Mouse (Mus musculus): Measurements from ENCODE around the gene Erp27. TPM values are rescaled to one million over a fixed set of nuclear protein-coding genes. Genes with fewer than 3 reads are reported as not detected.

The Erp27 gene
- polyA plus RNA-seq, 1 experiment from 2014 or later = not detected

GRCm38 (mm10) chr6:136915721-136916395 is 6.1 kb downstream of the Erp27 start:
- Histone ChIP-seq H3K4me1 (replicated peaks; ENCODE audit: control insufficient read depth, insufficient read depth, low read length) (peaks cover 8% of the 10 kb centered on the region; the same call in 1 of the 2 replicates), H3K27ac (no peak overlapping the region), H3K4me3 (replicated peaks; ENCODE audit: low read length) (no peak overlapping the region), H3K36me3 (replicated peaks; ENCODE audit: control insufficient read depth, insufficient read depth) (no peaks in the 10 kb centered on the region), H3K27me3 (ENCODE audit: control insufficient read depth, insufficient read depth, low read length) (no peaks in the 10 kb centered on the region), H3K9ac (no peak overlapping the region), H3K4me2 (replicated peaks) (no peak overlapping the region), H3K9me3 (ENCODE audit: control insufficient read depth, low read length) (no peaks in the 10 kb centered on the region)
- DNase-seq (ENCODE audit: low spot score) (no peak), ATAC-seq (ENCODE audit: low FRiP score) (no peak)
- 93% methylated on average over 8 of the region's 8 CpGs for WGBS

GRCm38 (mm10) chr6:136914234-136914633 is 7.7 kb downstream of the Erp27 start:
- Histone ChIP-seq H3K9ac (no peak overlapping the region), H3K4me3 (replicated peaks; ENCODE audit: low read length) (no peak overlapping the region), H3K4me1 (replicated peaks; ENCODE audit: control insufficient read depth, insufficient read depth, low read length) (peaks cover 8% of the 10 kb centered on the region; the same call in 1 of the 2 replicates), H3K9me3 (ENCODE audit: control insufficient read depth, low read length) (no peaks in the 10 kb centered on the region), H3K36me3 (replicated peaks; ENCODE audit: control insufficient read depth, insufficient read depth) (no peaks in the 10 kb centered on the region), H3K4me2 (replicated peaks) (no peak overlapping the region), H3K27me3 (ENCODE audit: control insufficient read depth, insufficient read depth, low read length) (no peaks in the 10 kb centered on the region), H3K27ac (no peak overlapping the region)
- ATAC-seq (ENCODE audit: low FRiP score) (no peak), DNase-seq (ENCODE audit: low spot score) (no peak)
- WGBS = 96% methylated on average over 6 of the region's 6 CpGs

- DNase-seq (ENCODE audit: low spot score) = no peak
- peak overlapping the region; percentile 57 for H3K4me2 ChIP-seq (replicated peaks)
- no peaks in the 10 kb centered on the region for H3K36me3 ChIP-seq (replicated peaks; ENCODE audit: control insufficient read depth, insufficient read depth)
- H3K4me1 ChIP-seq (replicated peaks; ENCODE audit: control insufficient read depth, insufficient read depth, low read length) = peaks cover 8% of the 10 kb centered on the region; the same call in 1 of the 2 replicates
- no peaks in the 10 kb centered on the region for H3K9me3 ChIP-seq (ENCODE audit: control insufficient read depth, low read length)
- ATAC-seq (ENCODE audit: low FRiP score) = peak; percentile 48; the same call in 1 of the 2 replicates
- no peaks in the 10 kb centered on the region for H3K27me3 ChIP-seq (ENCODE audit: control insufficient read depth, insufficient read depth, low read length)
- no peak overlapping the region for H3K27ac ChIP-seq
- 19% methylated on average over 18 of the region's 18 CpGs for WGBS
- H3K4me3 ChIP-seq (replicated peaks; ENCODE audit: low read length) = peak overlapping the region; percentile 18; the same call in 1 of the 2 replicates
- H3K9ac ChIP-seq = no peak overlapping the region
These were observed 8.4 kb downstream of the Erp27 start for GRCm38 (mm10) chr6:136913384-136914126.

GRCm38 (mm10) chr6:136912751-136913265 is 9.2 kb downstream of the Erp27 start:
- no peak for ATAC-seq (ENCODE audit: low FRiP score)
- WGBS = 91% methylated on average over 1 of the region's 2 CpGs
- H3K9me3 ChIP-seq (ENCODE audit: control insufficient read depth, low read length) = no peaks in the 10 kb centered on the region
- no peak overlapping the region for H3K9ac ChIP-seq
- H3K27me3 ChIP-seq (ENCODE audit: control insufficient read depth, insufficient read depth, low read length) = no peaks in the 10 kb centered on the region
- H3K4me2 ChIP-seq (replicated peaks) = no peak overlapping the region
- no peak for DNase-seq (ENCODE audit: low spot score)
- no peak overlapping the region for H3K27ac ChIP-seq
- no peak overlapping the region for H3K4me3 ChIP-seq (replicated peaks; ENCODE audit: low read length)
- no peaks in the 10 kb centered on the region for H3K36me3 ChIP-seq (replicated peaks; ENCODE audit: control insufficient read depth, insufficient read depth)
- peaks cover 8% of the 10 kb centered on the region; the same call in 1 of the 2 replicates for H3K4me1 ChIP-seq (replicated peaks; ENCODE audit: control insufficient read depth, insufficient read depth, low read length)

- H3K9ac ChIP-seq = no peak overlapping the region
- no peak overlapping the region for H3K4me3 ChIP-seq (replicated peaks; ENCODE audit: low read length)
- H3K27ac ChIP-seq = no peak overlapping the region
- DNase-seq (ENCODE audit: low spot score) (peak; percentile 42), ATAC-seq (ENCODE audit: low FRiP score) (no peak)
- no peaks in the 10 kb centered on the region for H3K36me3 ChIP-seq (replicated peaks; ENCODE audit: control insufficient read depth, insufficient read depth)
- H3K9me3 ChIP-seq (ENCODE audit: control insufficient read depth, low read length) = no peaks in the 10 kb centered on the region
- H3K4me2 ChIP-seq (replicated peaks) = no peak overlapping the region
- H3K27me3 ChIP-seq (ENCODE audit: control insufficient read depth, insufficient read depth, low read length) = no peaks in the 10 kb centered on the region
- 80% methylated on average over 9 of the region's 9 CpGs for WGBS
- H3K4me1 ChIP-seq (replicated peaks; ENCODE audit: control insufficient read depth, insufficient read depth, low read length) = peaks cover 8% of the 10 kb centered on the region; the same call in 1 of the 2 replicates
These were observed 11.6 kb downstream of the Erp27 start for GRCm38 (mm10) chr6:136910247-136910890.

DNA sequence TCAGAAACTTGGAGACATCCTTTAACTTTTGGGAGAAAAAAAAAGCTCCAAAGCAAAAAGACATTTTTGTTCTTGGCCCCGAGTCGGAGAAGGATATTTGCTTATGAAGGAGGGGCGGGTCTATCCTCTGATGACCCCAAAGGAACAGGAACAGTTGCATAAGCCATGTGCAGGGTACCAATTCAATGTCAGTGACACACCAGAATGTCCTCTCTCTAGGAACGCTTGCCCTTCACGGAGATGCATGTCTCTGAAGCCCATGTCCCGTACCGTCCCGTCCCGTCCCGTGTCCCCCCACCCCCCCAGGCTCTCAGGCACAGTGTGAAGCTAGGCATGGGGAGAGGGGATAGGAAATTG is 15.1 kb downstream of the Erp27 start:
- Histone ChIP-seq H3K9me3 (ENCODE audit: control insufficient read depth, low read length) (no peaks in the 10 kb centered on the region), H3K9ac (no peak overlapping the region), H3K4me3 (replicated peaks; ENCODE audit: low read length) (no peak overlapping the region), H3K36me3 (replicated peaks; ENCODE audit: control insufficient read depth, insufficient read depth) (no peaks in the 10 kb centered on the region), H3K27ac (no peak overlapping the region), H3K4me2 (replicated peaks) (no peak overlapping the region), H3K4me1 (replicated peaks; ENCODE audit: control insufficient read depth, insufficient read depth, low read length) (no peaks in the 10 kb centered on the region), H3K27me3 (ENCODE audit: control insufficient read depth, insufficient read depth, low read length) (no peaks in the 10 kb centered on the region)
- ATAC-seq (ENCODE audit: low FRiP score) = no peak
- no peak for DNase-seq (ENCODE audit: low spot score)
- 67% methylated on average over 10 of the region's 10 CpGs for WGBS

- no peaks in the 10 kb centered on the region for H3K4me1 ChIP-seq (replicated peaks; ENCODE audit: control insufficient read depth, insufficient read depth, low read length)
- DNase-seq (ENCODE audit: low spot score) (no peak), ATAC-seq (ENCODE audit: low FRiP score) (no peak)
- no peak overlapping the region for H3K4me3 ChIP-seq (replicated peaks; ENCODE audit: low read length)
- H3K27ac ChIP-seq = no peak overlapping the region
- H3K9me3 ChIP-seq (ENCODE audit: control insufficient read depth, low read length) = no peaks in the 10 kb centered on the region
- WGBS = 90% methylated on average over 19 of the region's 19 CpGs
- no peak overlapping the region for H3K9ac ChIP-seq
- no peaks in the 10 kb centered on the region for H3K27me3 ChIP-seq (ENCODE audit: control insufficient read depth, insufficient read depth, low read length)
- H3K4me2 ChIP-seq (replicated peaks) = no peak overlapping the region
- H3K36me3 ChIP-seq (replicated peaks; ENCODE audit: control insufficient read depth, insufficient read depth) = no peaks in the 10 kb centered on the region
These were observed 15.6 kb downstream of the Erp27 start for GRCm38 (mm10) chr6:136906283-136906936.

DNA sequence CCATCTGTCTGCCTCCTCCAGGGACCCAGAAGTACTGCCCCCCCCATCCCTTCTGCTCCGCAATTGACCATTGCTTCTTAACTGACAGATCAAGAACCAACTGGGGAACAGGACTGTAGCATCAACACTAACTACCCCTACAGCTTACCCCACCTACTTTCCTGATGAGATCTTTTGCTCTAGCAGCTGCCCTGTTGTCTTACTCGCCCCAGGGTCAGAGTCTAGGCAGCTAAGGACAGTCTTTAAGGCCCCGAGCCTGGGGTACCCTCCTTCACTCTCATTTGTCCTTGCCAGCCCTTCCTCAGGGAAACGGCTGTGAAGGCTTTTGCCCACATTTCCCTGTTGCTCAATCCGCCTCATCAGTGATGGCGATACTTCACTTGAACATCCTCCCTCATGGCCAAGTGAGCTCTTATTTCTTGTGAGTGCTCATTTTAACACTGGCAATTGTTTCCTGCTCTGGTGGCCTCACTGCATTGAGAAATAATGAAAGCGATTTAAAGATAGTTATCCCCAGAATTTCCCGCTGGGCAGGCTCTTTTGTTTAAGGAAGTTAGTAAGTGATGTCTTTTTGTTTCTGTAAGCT is 18.0 kb downstream of the Erp27 start:
- no peaks in the 10 kb centered on the region for H3K9me3 ChIP-seq (ENCODE audit: control insufficient read depth, low read length)
- H3K36me3 ChIP-seq (replicated peaks; ENCODE audit: control insufficient read depth, insufficient read depth) = no peaks in the 10 kb centered on the region
- no peaks in the 10 kb centered on the region for H3K27me3 ChIP-seq (ENCODE audit: control insufficient read depth, insufficient read depth, low read length)
- no peak for ATAC-seq (ENCODE audit: low FRiP score)
- H3K9ac ChIP-seq = no peak overlapping the region
- H3K27ac ChIP-seq = no peak overlapping the region
- H3K4me3 ChIP-seq (replicated peaks; ENCODE audit: low read length) = no peak overlapping the region
- WGBS = 66% methylated on average over 8 of the region's 8 CpGs
- no peaks in the 10 kb centered on the region for H3K4me1 ChIP-seq (replicated peaks; ENCODE audit: control insufficient read depth, insufficient read depth, low read length)
- no peak overlapping the region for H3K4me2 ChIP-seq (replicated peaks)
- DNase-seq (ENCODE audit: low spot score) = no peak
